Mouse (Mus musculus): ENCODE measurements around the gene 4930519P11Rik. TPM values are rescaled to one million over a fixed set of nuclear protein-coding genes. Genes with fewer than 3 reads are reported as not detected.

The 4930519P11Rik gene
- total and polyA plus RNA-seq, 3 experiments: 1.5 TPM; not detected in 2

DNA sequence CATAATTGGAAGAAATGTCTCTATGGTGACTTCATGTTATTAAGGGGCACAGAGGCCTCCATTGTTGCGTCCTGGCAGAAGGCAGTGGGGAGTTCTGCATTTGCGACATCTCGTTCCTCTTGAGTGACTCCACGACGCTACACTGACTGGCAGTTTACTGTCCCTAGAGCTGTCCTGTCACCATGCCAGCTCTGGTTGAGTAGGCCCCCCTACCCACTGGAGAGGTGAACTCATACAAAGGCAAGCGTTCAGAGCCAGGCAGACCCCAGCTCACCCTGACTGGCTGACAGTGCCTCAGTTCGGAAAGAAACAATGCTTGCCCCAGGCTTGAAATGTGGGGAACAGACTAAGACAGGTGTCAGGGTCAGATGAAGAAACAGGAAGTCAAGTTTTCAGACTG, 39.0 kb downstream of the 4930519P11Rik start:
- Histone ChIP-seq H3K9me3 (replicated peaks) (no peaks in the 10 kb centered on the region), H3K36me3 (replicated peaks) (no peaks in the 10 kb centered on the region), H3K27me3 (ENCODE audit: insufficient read depth, low read length) (no peaks in the 10 kb centered on the region; the same call in 1 of the 2 replicates), H3K4me3 (ENCODE audit: low read depth, low read length) (no peak overlapping the region), H3K4me1 (ENCODE audit: insufficient read depth, low read depth, low read length) (peaks cover 43% of the 10 kb centered on the region)
- TF ChIP-seq TAL1 (conservative IDR thresholded peaks at IDR 0.05; ENCODE audit: low read depth, low read length) (no peak), POLR2AphosphoS5 (IDR thresholded peaks at IDR 0.05; ENCODE audit: insufficient replicate concordance, low read depth, low read length) (no peak), GATA1 (IDR thresholded peaks at IDR 0.05; ENCODE audit: borderline replicate concordance, low read length) (no peak), GATA2 (IDR thresholded peaks at IDR 0.05; ENCODE audit: borderline replicate concordance, low read depth, low read length) (no peak), CTCF (IDR thresholded peaks at IDR 0.05; ENCODE audit: low read depth, low read length) (no peak)
- DNase-seq (ENCODE audit: low spot score) (no peak), ATAC-seq (ENCODE audit: extremely low read depth, insufficient number of reproducible peaks, low FRiP score, poor library complexity, severe bottlenecking) (no peak)

GRCm38 (mm10) chr2:154572996-154573395, 40.2 kb downstream of the 4930519P11Rik start:
- Histone ChIP-seq H3K4me3 (ENCODE audit: low read depth, low read length) (no peak overlapping the region), H3K27me3 (ENCODE audit: insufficient read depth, low read length) (no peaks in the 10 kb centered on the region; the same call in 1 of the 2 replicates), H3K9me3 (replicated peaks) (no peaks in the 10 kb centered on the region), H3K4me1 (ENCODE audit: insufficient read depth, low read depth, low read length) (peaks cover 55% of the 10 kb centered on the region), H3K36me3 (replicated peaks) (peaks cover 8% of the 10 kb centered on the region)
- DNase-seq (ENCODE audit: low spot score): no peak
- ATAC-seq (ENCODE audit: extremely low read depth, insufficient number of reproducible peaks, low FRiP score, poor library complexity, severe bottlenecking): no peak
- no peak for TF ChIP-seq GATA2 (IDR thresholded peaks at IDR 0.05; ENCODE audit: borderline replicate concordance, low read depth, low read length)
- TF ChIP-seq POLR2AphosphoS5 (IDR thresholded peaks at IDR 0.05; ENCODE audit: insufficient replicate concordance, low read depth, low read length): no peak
- no peak for TF ChIP-seq CTCF (IDR thresholded peaks at IDR 0.05; ENCODE audit: low read depth, low read length)
- no peak for TF ChIP-seq TAL1 (conservative IDR thresholded peaks at IDR 0.05; ENCODE audit: low read depth, low read length)
- no peak for TF ChIP-seq GATA1 (IDR thresholded peaks at IDR 0.05; ENCODE audit: borderline replicate concordance, low read length)

DNA sequence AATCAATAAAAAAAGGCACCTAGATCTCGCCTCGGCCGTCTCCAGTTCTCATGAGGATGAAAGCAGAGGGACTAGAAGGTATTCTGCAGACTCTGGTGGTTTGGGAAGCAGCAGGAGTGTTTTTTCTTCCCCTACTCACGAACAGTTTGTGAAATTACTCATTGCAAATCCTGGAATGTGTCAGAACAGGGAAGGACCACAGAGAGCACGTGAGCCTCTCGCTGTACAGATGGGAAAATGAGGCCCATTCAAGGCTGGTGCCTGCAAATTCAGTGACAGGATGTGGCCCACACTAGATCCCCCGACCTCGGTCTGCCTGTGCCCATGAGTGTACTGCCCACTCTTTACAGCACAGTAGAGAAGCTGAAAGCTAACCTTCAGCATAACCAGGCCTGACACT, 41.3 kb downstream of the 4930519P11Rik start:
- Histone ChIP-seq H3K9me3 (replicated peaks) (no peaks in the 10 kb centered on the region), H3K4me3 (ENCODE audit: low read depth, low read length) (no peak overlapping the region), H3K27me3 (ENCODE audit: insufficient read depth, low read length) (no peaks in the 10 kb centered on the region; the same call in 1 of the 2 replicates), H3K36me3 (replicated peaks) (peaks cover 15% of the 10 kb centered on the region), H3K4me1 (ENCODE audit: insufficient read depth, low read depth, low read length) (peaks cover 58% of the 10 kb centered on the region)
- DNase-seq (ENCODE audit: low spot score) (no peak), ATAC-seq (ENCODE audit: extremely low read depth, insufficient number of reproducible peaks, low FRiP score, poor library complexity, severe bottlenecking) (no peak)
- TF ChIP-seq CTCF (IDR thresholded peaks at IDR 0.05; ENCODE audit: low read depth, low read length) (no peak), GATA1 (IDR thresholded peaks at IDR 0.05; ENCODE audit: borderline replicate concordance, low read length) (no peak), GATA2 (IDR thresholded peaks at IDR 0.05; ENCODE audit: borderline replicate concordance, low read depth, low read length) (no peak), POLR2AphosphoS5 (IDR thresholded peaks at IDR 0.05; ENCODE audit: insufficient replicate concordance, low read depth, low read length) (no peak), TAL1 (conservative IDR thresholded peaks at IDR 0.05; ENCODE audit: low read depth, low read length) (no peak)

GRCm38 (mm10) chr2:154571266-154571665, 42.0 kb downstream of the 4930519P11Rik start:
- DNase-seq (ENCODE audit: low spot score) (no peak), ATAC-seq (ENCODE audit: extremely low read depth, insufficient number of reproducible peaks, low FRiP score, poor library complexity, severe bottlenecking) (no peak)
- TF ChIP-seq POLR2AphosphoS5 (IDR thresholded peaks at IDR 0.05; ENCODE audit: insufficient replicate concordance, low read depth, low read length) (no peak), GATA1 (IDR thresholded peaks at IDR 0.05; ENCODE audit: borderline replicate concordance, low read length) (no peak), CTCF (IDR thresholded peaks at IDR 0.05; ENCODE audit: low read depth, low read length) (no peak), GATA2 (IDR thresholded peaks at IDR 0.05; ENCODE audit: borderline replicate concordance, low read depth, low read length) (no peak), TAL1 (conservative IDR thresholded peaks at IDR 0.05; ENCODE audit: low read depth, low read length) (no peak)
- Histone ChIP-seq H3K9me3 (replicated peaks) (no peaks in the 10 kb centered on the region), H3K36me3 (replicated peaks) (peaks cover 22% of the 10 kb centered on the region), H3K4me1 (ENCODE audit: insufficient read depth, low read depth, low read length) (peaks cover 65% of the 10 kb centered on the region), H3K27me3 (ENCODE audit: insufficient read depth, low read length) (no peaks in the 10 kb centered on the region), H3K4me3 (ENCODE audit: low read depth, low read length) (no peak overlapping the region; the same call in 1 of the 2 replicates)

- Histone ChIP-seq H3K9me3 (replicated peaks) (no peaks in the 10 kb centered on the region), H3K27me3 (ENCODE audit: insufficient read depth, low read length) (no peaks in the 10 kb centered on the region), H3K4me1 (ENCODE audit: insufficient read depth, low read depth, low read length) (peaks cover 71% of the 10 kb centered on the region), H3K36me3 (replicated peaks) (peaks cover 28% of the 10 kb centered on the region), H3K4me3 (ENCODE audit: low read depth, low read length) (peak overlapping the region; percentile 41; the same call in 1 of the 2 replicates)
- ATAC-seq (ENCODE audit: extremely low read depth, insufficient number of reproducible peaks, low FRiP score, poor library complexity, severe bottlenecking) (no peak), DNase-seq (ENCODE audit: low spot score) (no peak)
- TF ChIP-seq TAL1 (conservative IDR thresholded peaks at IDR 0.05; ENCODE audit: low read depth, low read length): no peak
- no peak for TF ChIP-seq CTCF (IDR thresholded peaks at IDR 0.05; ENCODE audit: low read depth, low read length)
- TF ChIP-seq GATA2 (IDR thresholded peaks at IDR 0.05; ENCODE audit: borderline replicate concordance, low read depth, low read length): no peak
Observed at GRCm38 (mm10) chr2:154570666-154571065, 42.6 kb downstream of the 4930519P11Rik start.

- H3K4me1 ChIP-seq (ENCODE audit: insufficient read depth, low read depth, low read length): peaks cover 79% of the 10 kb centered on the region
- H3K36me3 ChIP-seq (replicated peaks): peaks cover 36% of the 10 kb centered on the region
- no peaks in the 10 kb centered on the region for H3K27me3 ChIP-seq (ENCODE audit: insufficient read depth, low read length)
- ATAC-seq (ENCODE audit: extremely low read depth, insufficient number of reproducible peaks, low FRiP score, poor library complexity, severe bottlenecking) (peak; percentile 79), DNase-seq (ENCODE audit: low spot score) (peak; percentile 97)
- no peaks in the 10 kb centered on the region for H3K9me3 ChIP-seq (replicated peaks)
- TF ChIP-seq GATA2 (IDR thresholded peaks at IDR 0.05; ENCODE audit: borderline replicate concordance, low read depth, low read length): no peak
- no peak for TF ChIP-seq GATA1 (IDR thresholded peaks at IDR 0.05; ENCODE audit: borderline replicate concordance, low read length)
- TF ChIP-seq TAL1 (conservative IDR thresholded peaks at IDR 0.05; ENCODE audit: low read depth, low read length): no peak
- no peak for TF ChIP-seq CTCF (IDR thresholded peaks at IDR 0.05; ENCODE audit: low read depth, low read length)
- TF ChIP-seq POLR2AphosphoS5 (IDR thresholded peaks at IDR 0.05; ENCODE audit: insufficient replicate concordance, low read depth, low read length): no peak
- peak within 1 kb of the TSS; percentile 89 for H3K4me3 ChIP-seq (ENCODE audit: low read depth, low read length)
Observed at GRCm38 (mm10) chr2:154569836-154570286, 43.4 kb downstream of the 4930519P11Rik start, which contains the start of gene E2f1. E2f1 (minus strand) TSS chr2:154569892.
